Mouse (Mus musculus) kidney, postnatal 36 days (tissue): ENCODE measurements around the gene Chrdl2.
"Not testable (repeated sequence)": the region's sequence is repeated elsewhere in the genome, so short reads cannot be mapped to it uniquely, and the experiment has no call there.

Source experiments
- DNase-seq, 2 experiments: peaks; one replicate each; pipeline ENCODE4 v3.0.0; 2021 to 2022; ENCODE audit warnings: mixed read lengths in 2 of 2

Chrdl2 gene

GRCm38 (mm10) chr7:100005790-100006189, at the start of gene Chrdl2:
TSS of gene Chrdl2 (plus strand) at chr7:100006172.
- peak; percentile 34 to 65 for DNase-seq

- peak; percentile 53 to 65 for DNase-seq
These were observed 48.6 kb upstream of the Chrdl2 start for GRCm38 (mm10) chr7:99957226-99957965.

GRCm38 (mm10) chr7:99960571-99960970, 45.4 kb upstream of the Chrdl2 start:
- DNase-seq: not testable (repeated sequence)

- no peak for DNase-seq
These were observed 44.5 kb upstream of the Chrdl2 start for GRCm38 (mm10) chr7:99961518-99961917.

GRCm38 (mm10) chr7:99962536-99963236, 43.3 kb upstream of the Chrdl2 start:
- peak in 1 of 2 experiments; percentile 75 for DNase-seq

- DNase-seq: no peak
These were observed 42.6 kb upstream of the Chrdl2 start for GRCm38 (mm10) chr7:99963237-99963860.

GRCm38 (mm10) chr7:99965020-99965841, 40.7 kb upstream of the Chrdl2 start:
- DNase-seq: peak; percentile 66 to 80

GRCm38 (mm10) chr7:99966011-99966721, 39.8 kb upstream of the Chrdl2 start:
- no peak for DNase-seq

- DNase-seq: peak in 1 of 2 experiments; percentile 49
These were observed 36.8 kb upstream of the Chrdl2 start for GRCm38 (mm10) chr7:99969151-99969550.

- peak; percentile 47 to 81 for DNase-seq
These were observed 34.0 kb upstream of the Chrdl2 start for GRCm38 (mm10) chr7:99971926-99972325.

GRCm38 (mm10) chr7:99972912-99973311, 33.1 kb upstream of the Chrdl2 start:
- not testable (repeated sequence) for DNase-seq

GRCm38 (mm10) chr7:99974208-99974970, 31.6 kb upstream of the Chrdl2 start:
- DNase-seq: peak; percentile 72 to 78

- no peak for DNase-seq
These were observed 30.0 kb upstream of the Chrdl2 start for GRCm38 (mm10) chr7:99975819-99976575.

GRCm38 (mm10) chr7:99978041-99978440, 27.9 kb upstream of the Chrdl2 start:
- DNase-seq: no peak

- DNase-seq: no peak
These were observed 26.9 kb upstream of the Chrdl2 start for GRCm38 (mm10) chr7:99979081-99979480.

- peak; percentile 62 to 77 for DNase-seq
These were observed 26.3 kb upstream of the Chrdl2 start for GRCm38 (mm10) chr7:99979546-99980131.

- peak; percentile 95 to 98 for DNase-seq
These were observed 25.8 kb upstream of the Chrdl2 start, which contains the start of gene Rnf169 for GRCm38 (mm10) chr7:99980132-99980591. TSS of gene Rnf169 (minus strand) at chr7:99980448.

- peak; percentile 65 to 78 for DNase-seq
These were observed 24.7 kb upstream of the Chrdl2 start for GRCm38 (mm10) chr7:99981311-99981710.
